8 mouse cellular contexts compared by ENCODE assay signal in the genomic region with DNA sequence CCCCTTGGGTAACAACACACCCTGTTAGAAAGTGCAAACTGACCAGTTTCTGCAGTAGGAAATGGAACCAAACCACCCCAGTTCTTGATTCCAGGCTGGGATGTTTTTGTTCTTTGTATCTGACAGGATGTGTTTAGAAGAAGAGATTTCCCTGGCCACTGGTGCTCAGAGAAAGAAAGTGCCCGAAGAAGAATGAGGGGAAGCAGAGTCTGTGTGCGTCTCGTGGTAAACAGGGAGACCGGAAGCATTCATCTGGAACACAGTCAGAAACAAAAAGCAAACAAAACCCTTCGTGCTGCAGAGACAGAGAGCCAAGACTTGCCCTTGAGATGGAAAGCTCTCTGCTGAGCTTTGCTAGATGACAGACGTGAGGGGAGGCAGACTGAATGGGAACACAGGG. TPM values are rescaled to one million over a fixed set of nuclear protein-coding genes. Genes with fewer than 3 reads are reported as not detected.
DNase-seq lines count a peak whose midpoint lies in the region; ATAC-seq lines count a peak whose summit lies in the region.

No protein-coding gene starts in this region.

- H3K4me2 ChIP-seq in kidney, embryonic 15.5 days, result no peak overlapping the region
- H3K4me2 ChIP-seq in neural tube, embryonic 15.5 days, result no peak overlapping the region

- peak overlapping the region; percentile 87 for H3K27ac ChIP-seq in kidney, embryonic 15.5 days
- H3K27ac ChIP-seq in neural tube, embryonic 15.5 days (replicated peaks), result peak overlapping the region; percentile 46

- ATAC-seq in kidney, embryonic 15.5 days (replicated peaks; ENCODE audit: low FRiP score), result no peak
- ATAC-seq in neural tube, embryonic 15.5 days (ENCODE audit: low FRiP score), result no peak
- ATAC-seq in granulocyte monocyte progenitor cell, adult 5-6 weeks (replicated peaks; ENCODE audit: poor library complexity, severe bottlenecking), result no peak
- ATAC-seq in cerebellum, adult (ENCODE audit: insufficient number of reproducible peaks, low FRiP score, low TSS enrichment), result no peak

- DNase-seq in adrenal gland, adult 2 months, result peak; percentile 62
- no peak for DNase-seq in adrenal gland, postnatal 4 days (ENCODE audit: low spot score in 2 of 2)
- peak; percentile 5 for DNase-seq in right cerebral cortex, adult 18-20 months
- DNase-seq in right cerebral cortex, postnatal 14 days, result no peak

- H3K27me3 ChIP-seq in kidney, embryonic 15.5 days, result no peaks in the 10 kb centered on the region
- no peaks in the 10 kb centered on the region for H3K27me3 ChIP-seq in neural tube, embryonic 15.5 days (replicated peaks)

- no peaks in the 10 kb centered on the region for H3K9me3 ChIP-seq in kidney, embryonic 15.5 days (replicated peaks)
- H3K9me3 ChIP-seq in neural tube, embryonic 15.5 days (replicated peaks), result no peaks in the 10 kb centered on the region

- WGBS in kidney, embryonic 15.5 days, result 31% methylated on average over 6 of the region's 6 CpGs
- 36% methylated on average over 6 of the region's 6 CpGs for WGBS in neural tube, embryonic 15.5 days

- no peak overlapping the region for H3K9ac ChIP-seq in kidney, embryonic 15.5 days
- H3K9ac ChIP-seq in neural tube, embryonic 15.5 days (replicated peaks), result no peak overlapping the region

- peaks cover 17% of the 10 kb centered on the region for H3K4me1 ChIP-seq in kidney, embryonic 15.5 days
- 0 out of 2 replicates have a peak, but pooled peaks cover 10% of the 10 kb centered on the region for H3K4me1 ChIP-seq in neural tube, embryonic 15.5 days

- H3K4me3 ChIP-seq in kidney, embryonic 15.5 days (replicated peaks), result no peak overlapping the region
- H3K4me3 ChIP-seq in neural tube, embryonic 15.5 days (replicated peaks), result no peak overlapping the region

- no peaks in the 10 kb centered on the region for H3K36me3 ChIP-seq in kidney, embryonic 15.5 days
- H3K36me3 ChIP-seq in neural tube, embryonic 15.5 days, result no peaks in the 10 kb centered on the region

RNA-seq across cellular contexts. Expression of gene Snrk, which starts 32.0 kb away (rescaled TPM):
- 100 to 1,000 TPM; 183 to 230 TPM for total RNA-seq in adrenal gland, adult 2 months (2021)
- polyA plus RNA-seq in adrenal gland, adult 2 months (2012; rRNA removed), result 114 and 115 TPM in 2 replicates
- total RNA-seq in adrenal gland, postnatal 4 days (2021), result 100 to 1,000 TPM; 168 to 184 TPM
- 59.8 and 62.7 TPM in 2 replicates for polyA plus RNA-seq in kidney, embryonic 15.5 days (2015; fragmentation: Nextera tagmentation; extraction: Ambion mirVana)
- 74.3 and 76.6 TPM in 2 replicates for polyA plus RNA-seq in neural tube, embryonic 15.5 days (2015; fragmentation: Nextera tagmentation; extraction: Ambion mirVana)
- total RNA-seq in granulocyte monocyte progenitor cell, adult 5-6 weeks (2014; fragmentation: Nextera tagmentation), result 15.4 and 17.8 TPM in 2 replicates
- total RNA-seq in granulocyte monocyte progenitor cell, adult 5-6 weeks (2017), result 19.8 and 25.9 TPM in 2 replicates

Comparison
In these comparisons a context has a peak if more than half of its experiments do, and no peak if none do; other contexts are left out.
1. DNase-seq: peak in adrenal gland, adult 2 months (single experiment) and right cerebral cortex, adult 18-20 months (single experiment); none in adrenal gland, postnatal 4 days (0 of 2) and right cerebral cortex, postnatal 14 days (single experiment).
2. RNA of gene Snrk, which starts 32.0 kb away (total RNA-seq): 183 to 230 TPM in adrenal gland, adult 2 months and 168 to 184 TPM in adrenal gland, postnatal 4 days; 15.4 to 25.9 TPM in granulocyte monocyte progenitor cell, adult 5-6 weeks; every median in the first group is over 4 times any median in the second.